Mouse (Mus musculus): ENCODE measurements around the gene Smad3.

GRCm38 (mm10) chr9:63716150-63717138 lies 41.4 kb downstream of the Smad3 start:
- TF ChIP-seq NELFE (IDR thresholded peaks at IDR 0.05; ENCODE audit: low read depth, low read length) (no peak), POLR2A (IDR thresholded peaks at IDR 0.05; ENCODE audit: low read depth, low read length) (no peak), ZC3H11A (IDR thresholded peaks at IDR 0.05; ENCODE audit: low read depth, low read length) (no peak), CTCF (conservative IDR thresholded peaks at IDR 0.05 in 1 of 2, IDR thresholded peaks at IDR 0.05 in 1 of 2; ENCODE audit: low read depth in 2 of 2, low read length in 2 of 2) (no peak)

All from CH12.LX (cell line).